Mouse (Mus musculus) forebrain, embryonic 11.5 days (tissue): Measurements from ENCODE around the gene Wdpcp. TPM values are rescaled to one million over a fixed set of nuclear protein-coding genes. Genes with fewer than 3 reads are reported as not detected.

Experiments
- ATAC-seq: fragments of 200-750 bp; cut with Nextera tagmentation; replicated peaks from 2 replicates; pipeline ENCODE4 v1.8.0; 2017; ENCODE audit warnings: moderate TSS enrichment; ENCODE audit not compliant: low FRiP score
- DNase-seq: peaks from one replicate; pipeline ENCODE4 v3.0.0-alpha.2; 2017; ENCODE audit warnings: low spot score
- H3K27ac ChIP-seq: fragments of 300-500 bp; sonication (generic); 2 replicates; pipeline ENCODE4 v1.5.1; 2014; ENCODE audit warnings: low read depth, low read length
- H3K27me3 ChIP-seq: fragments of 300-500 bp; sonication (generic); 2 replicates; pipeline ENCODE4 v1.6.1; 2014; ENCODE audit warnings: mild to moderate bottlenecking, low read length, mixed read lengths; ENCODE audit not compliant: control insufficient read depth, insufficient read depth
- H3K36me3 ChIP-seq: fragments of 300-500 bp; sonication (generic); 2 replicates; pipeline ENCODE4 v1.6.1; 2014; ENCODE audit warnings: mild to moderate bottlenecking, low read length, moderate library complexity, mixed read lengths; ENCODE audit not compliant: control insufficient read depth, insufficient read depth
- H3K4me1 ChIP-seq: fragments of 300-500 bp; sonication (generic); replicated peaks from 2 replicates; pipeline ENCODE4 v1.6.1; 2014; ENCODE audit warnings: low read length, mixed read lengths; ENCODE audit not compliant: control insufficient read depth, insufficient read depth
- H3K4me2 ChIP-seq: fragments of 300-500 bp; sonication (generic); 2 replicates; pipeline ENCODE4 v1.6.1; 2014; ENCODE audit warnings: low read depth, mild to moderate bottlenecking, low read length, moderate library complexity, mixed read lengths; ENCODE audit not compliant: severe bottlenecking
- H3K4me3 ChIP-seq: fragments of 300-500 bp; sonication (generic); 2 replicates; pipeline ENCODE4 v1.5.1; 2014; ENCODE audit warnings: low read depth, low read length
- H3K9ac ChIP-seq: fragments of 300-500 bp; sonication (generic); 2 replicates; pipeline ENCODE4 v1.6.1; 2014; ENCODE audit warnings: low read length
- H3K9me3 ChIP-seq: fragments of 300-500 bp; sonication (generic); 2 replicates; pipeline ENCODE4 v1.6.1; 2016; ENCODE audit warnings: low read length, mixed read lengths; ENCODE audit not compliant: control insufficient read depth
- WGBS: fragments of 180-500 bp; shearing (Covaris S2); extraction: QIAGEN DNeasy Blood & Tissue Kit; methylation state at CpG from one replicate; pipeline ENCODE4 v1.1.7; 2014; 5-methylcytosine and 5-hydroxymethylcytosine counted together
- polyA plus RNA-seq: library from polyadenylated mRNA; unstranded; fragments of >200 nt; fragmentation: Nextera tagmentation; extraction: Ambion mirVana; gene quantifications from 2 replicates; pipeline ENCODE4 v1.2.1, GENCODE M21; 2014

Gene Wdpcp
- polyA plus RNA-seq, 1 experiment from 2014 or later, result 11.9 TPM

DNA sequence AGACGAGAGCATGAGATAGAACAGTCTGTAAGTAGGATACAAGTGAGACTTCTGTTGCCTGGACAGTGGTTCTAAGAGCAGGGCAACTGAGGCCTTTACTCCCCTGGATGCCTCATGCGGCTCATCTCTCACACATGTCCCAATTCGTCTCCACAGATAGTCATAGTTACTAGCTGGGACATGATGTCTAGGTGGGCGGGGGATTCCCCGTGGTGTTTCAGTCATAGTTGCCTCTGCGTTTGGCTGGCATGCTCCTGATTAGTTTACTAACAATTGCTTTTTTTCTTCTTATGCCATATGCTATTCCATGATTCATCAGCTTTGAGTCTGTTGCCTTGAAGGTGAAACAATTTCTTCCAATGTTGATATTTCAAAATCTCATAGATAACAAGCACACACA, 116.4 kb downstream of the Wdpcp start:
- no peak overlapping the region for H3K4me2 ChIP-seq
- H3K9ac ChIP-seq, result no peak overlapping the region
- no peak overlapping the region for H3K27ac ChIP-seq
- H3K9me3 ChIP-seq, result no peaks in the 10 kb centered on the region
- H3K27me3 ChIP-seq, result no peaks in the 10 kb centered on the region
- no peaks in the 10 kb centered on the region for H3K36me3 ChIP-seq
- H3K4me1 ChIP-seq, result no peaks in the 10 kb centered on the region
- no peak overlapping the region for H3K4me3 ChIP-seq
- no peak for DNase-seq
- 82% methylated on average over 6 of the region's 6 CpGs for WGBS
- ATAC-seq, result no peak

DNA sequence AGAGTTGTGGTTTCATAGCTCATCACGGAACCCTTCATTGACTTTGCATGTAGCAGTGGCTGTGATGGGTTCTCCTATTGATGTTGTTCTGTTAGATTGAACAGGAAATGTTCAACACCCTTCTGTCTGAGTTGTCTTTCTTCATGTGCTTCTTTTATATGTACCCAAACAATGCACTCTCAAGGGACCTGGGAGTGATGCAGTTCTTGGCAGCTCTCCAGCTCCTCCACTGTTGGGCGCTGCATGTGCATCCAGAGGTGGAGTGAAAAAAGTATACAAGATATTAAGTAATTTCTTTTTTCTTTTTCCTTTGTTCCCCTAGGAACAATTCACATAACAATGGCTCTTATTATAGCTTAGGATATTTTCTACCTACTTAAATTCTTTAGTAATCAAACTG, 118.7 kb downstream of the Wdpcp start:
- Histone ChIP-seq H3K4me2 (no peak overlapping the region), H3K9me3 (no peaks in the 10 kb centered on the region), H3K4me3 (no peak overlapping the region), H3K9ac (no peak overlapping the region), H3K36me3 (no peaks in the 10 kb centered on the region), H3K4me1 (no peaks in the 10 kb centered on the region), H3K27ac (no peak overlapping the region), H3K27me3 (no peaks in the 10 kb centered on the region)
- ATAC-seq (no peak), DNase-seq (no peak)
- 91% methylated on average over 2 of the region's 2 CpGs for WGBS

GRCm38 (mm10) chr11:21694087-21694486, 122.1 kb downstream of the Wdpcp start:
- Histone ChIP-seq H3K4me2 (no peak overlapping the region), H3K27me3 (no peaks in the 10 kb centered on the region), H3K4me3 (no peak overlapping the region), H3K36me3 (no peaks in the 10 kb centered on the region), H3K9ac (no peak overlapping the region), H3K27ac (no peak overlapping the region), H3K9me3 (no peaks in the 10 kb centered on the region), H3K4me1 (no peaks in the 10 kb centered on the region)
- ATAC-seq, result no peak
- DNase-seq, result no peak
- WGBS, result 77% methylated on average over 6 of the region's 6 CpGs

GRCm38 (mm10) chr11:21697642-21698041, 125.6 kb downstream of the Wdpcp start:
- no peaks in the 10 kb centered on the region for H3K9me3 ChIP-seq
- no peaks in the 10 kb centered on the region for H3K4me1 ChIP-seq
- no peak overlapping the region for H3K9ac ChIP-seq
- no peaks in the 10 kb centered on the region for H3K36me3 ChIP-seq
- no peaks in the 10 kb centered on the region for H3K27me3 ChIP-seq
- H3K4me2 ChIP-seq, result no peak overlapping the region
- no peak overlapping the region for H3K4me3 ChIP-seq
- 63% methylated on average over 3 of the region's 3 CpGs for WGBS
- no peak overlapping the region for H3K27ac ChIP-seq
- ATAC-seq, result no peak
- no peak for DNase-seq

DNA sequence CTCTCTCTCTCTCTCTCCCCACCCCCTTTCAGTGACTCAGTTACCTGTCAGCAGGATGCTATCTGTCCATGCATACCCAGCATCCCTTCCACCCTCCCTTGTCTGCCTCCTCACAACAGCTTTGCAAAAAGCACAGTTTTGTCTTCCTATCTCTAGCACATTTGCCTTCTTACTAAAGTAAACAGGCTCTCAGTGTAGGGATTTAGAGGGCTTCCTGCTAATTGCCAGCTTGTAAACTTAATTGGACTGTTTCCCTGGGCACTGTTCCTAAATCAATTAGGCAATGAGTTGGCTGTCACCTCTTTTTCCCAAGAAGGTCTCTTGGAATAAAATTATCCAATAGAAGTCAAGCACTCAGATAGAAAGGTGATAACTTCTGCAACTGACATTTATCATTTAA, 141.5 kb downstream of the Wdpcp start:
- Histone ChIP-seq H3K4me1 (no peaks in the 10 kb centered on the region), H3K36me3 (no peaks in the 10 kb centered on the region), H3K27me3 (no peaks in the 10 kb centered on the region), H3K9me3 (no peaks in the 10 kb centered on the region; the same call in 1 of the 2 replicates), H3K4me3 (no peak overlapping the region), H3K4me2 (no peak overlapping the region), H3K9ac (no peak overlapping the region), H3K27ac (no peak overlapping the region)
- no peak for DNase-seq
- peak; percentile 56; the same call in 1 of the 2 replicates for ATAC-seq

DNA sequence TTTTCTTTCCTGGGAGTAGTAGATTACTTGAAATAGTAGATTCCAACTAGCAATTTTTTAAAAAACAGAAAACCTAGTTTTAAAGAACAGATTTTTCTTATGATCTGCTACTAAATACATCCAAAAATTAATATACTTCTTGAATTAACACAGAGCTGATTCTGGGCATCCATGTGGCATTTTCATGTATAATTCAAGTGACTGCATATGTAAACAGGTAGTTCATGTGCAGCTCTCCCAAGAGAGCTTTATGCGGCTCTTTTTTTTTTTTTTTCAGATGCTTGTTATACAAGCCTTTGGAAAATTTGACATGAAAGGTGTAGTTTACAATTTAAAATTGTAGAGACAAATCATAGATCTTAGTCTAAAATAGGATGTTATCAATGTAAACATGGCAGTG, 142.0 kb downstream of the Wdpcp start:
- Histone ChIP-seq H3K27me3 (no peaks in the 10 kb centered on the region), H3K9me3 (no peaks in the 10 kb centered on the region; the same call in 1 of the 2 replicates), H3K4me2 (no peak overlapping the region), H3K9ac (no peak overlapping the region), H3K4me3 (no peak overlapping the region), H3K36me3 (no peaks in the 10 kb centered on the region), H3K27ac (no peak overlapping the region), H3K4me1 (no peaks in the 10 kb centered on the region)
- ATAC-seq (no peak), DNase-seq (no peak)
- WGBS, result 93% methylated on average over 1 of the region's 1 CpGs

DNA sequence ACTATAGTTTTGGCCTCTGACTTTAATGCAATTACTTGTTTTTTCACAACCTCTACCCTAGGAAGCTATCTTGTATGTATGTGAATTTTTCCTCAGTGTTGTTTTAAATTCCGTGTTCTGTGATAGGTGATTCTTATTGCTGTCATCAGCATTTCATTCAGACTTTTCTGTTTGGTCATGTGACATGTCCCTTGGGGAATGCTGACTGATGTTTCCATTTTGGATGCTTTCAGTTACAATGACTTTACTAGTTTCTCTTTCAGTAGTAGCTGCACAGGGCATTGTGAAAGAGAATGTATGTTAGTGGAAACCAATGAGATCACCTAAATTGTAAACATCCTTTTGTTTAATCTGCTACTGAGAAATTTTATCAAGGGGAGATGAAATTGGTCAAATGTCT, 154.3 kb downstream of the Wdpcp start:
- no peak overlapping the region for H3K9ac ChIP-seq
- H3K27me3 ChIP-seq, result no peaks in the 10 kb centered on the region
- H3K27ac ChIP-seq, result no peak overlapping the region
- ATAC-seq, result no peak
- H3K4me3 ChIP-seq, result no peak overlapping the region
- H3K36me3 ChIP-seq, result no peaks in the 10 kb centered on the region
- no peaks in the 10 kb centered on the region for H3K4me1 ChIP-seq
- H3K4me2 ChIP-seq, result no peak overlapping the region
- no peaks in the 10 kb centered on the region for H3K9me3 ChIP-seq
- 76% methylated on average over 1 of the region's 1 CpGs for WGBS
- no peak for DNase-seq

GRCm38 (mm10) chr11:21729056-21729455, 157.0 kb downstream of the Wdpcp start:
- no peaks in the 10 kb centered on the region for H3K9me3 ChIP-seq
- H3K27me3 ChIP-seq, result no peaks in the 10 kb centered on the region
- no peaks in the 10 kb centered on the region for H3K36me3 ChIP-seq
- H3K4me2 ChIP-seq, result no peak overlapping the region
- no peaks in the 10 kb centered on the region for H3K4me1 ChIP-seq
- no peak overlapping the region for H3K4me3 ChIP-seq
- DNase-seq (no peak), ATAC-seq (no peak)
- no peak overlapping the region for H3K9ac ChIP-seq
- 88% methylated on average over 5 of the region's 5 CpGs for WGBS
- no peak overlapping the region for H3K27ac ChIP-seq

GRCm38 (mm10) chr11:21729961-21730360, 157.9 kb downstream of the Wdpcp start:
- H3K4me1 ChIP-seq, result no peaks in the 10 kb centered on the region
- H3K4me2 ChIP-seq, result no peak overlapping the region
- no peak for DNase-seq
- no peaks in the 10 kb centered on the region for H3K27me3 ChIP-seq
- H3K4me3 ChIP-seq, result no peak overlapping the region
- H3K36me3 ChIP-seq, result no peaks in the 10 kb centered on the region
- WGBS, result 93% methylated on average over 6 of the region's 6 CpGs
- ATAC-seq, result no peak
- H3K9ac ChIP-seq, result no peak overlapping the region
- H3K9me3 ChIP-seq, result no peaks in the 10 kb centered on the region
- no peak overlapping the region for H3K27ac ChIP-seq
